Mouse (Mus musculus) fibroblast of lung, adult 2 months (primary cell): ENCODE results near the gene Ecel1.
A peak's percentile ranks its signal among the peaks of the same experiment; 100 is the strongest.

Experiments used
- DNase-seq: peaks from one replicate; pipeline ENCODE4 v3.0.0-alpha.2; 2011; ENCODE audit warnings: low read depth

Gene Ecel1

GRCm38 (mm10) chr1:87156199-87156587 is at the start of gene Ecel1:
Ecel1 (minus strand) TSS chr1:87156521.
- DNase-seq, result no peak

GRCm38 (mm10) chr1:87205502-87205901 is 49.2 kb upstream of the Ecel1 start:
- no peak for DNase-seq

GRCm38 (mm10) chr1:87205038-87205437 is 48.7 kb upstream of the Ecel1 start:
- no peak for DNase-seq

GRCm38 (mm10) chr1:87204465-87204864 is 48.1 kb upstream of the Ecel1 start, which contains the start of gene Chrng:
Chrng (plus strand) TSS chr1:87204657.
- no peak for DNase-seq

- no peak for DNase-seq
Observed at GRCm38 (mm10) chr1:87203779-87204178, 47.5 kb upstream of the Ecel1 start.

- DNase-seq, result no peak
Observed at GRCm38 (mm10) chr1:87201848-87202247, 45.5 kb upstream of the Ecel1 start.

- DNase-seq, result no peak
Observed at GRCm38 (mm10) chr1:87200811-87201210, 44.5 kb upstream of the Ecel1 start.

- no peak for DNase-seq
Observed at GRCm38 (mm10) chr1:87198119-87199065, 42.1 kb upstream of the Ecel1 start.

GRCm38 (mm10) chr1:87197296-87197695 is 41.0 kb upstream of the Ecel1 start:
- no peak for DNase-seq

- no peak for DNase-seq
Observed at GRCm38 (mm10) chr1:87190429-87190828, 34.1 kb upstream of the Ecel1 start, which contains the start of gene Chrnd. Chrnd (plus strand) TSS chr1:87190607.

- DNase-seq, result peak; percentile 40
Observed at GRCm38 (mm10) chr1:87187037-87187355, 30.7 kb upstream of the Ecel1 start.

- DNase-seq, result no peak
Observed at GRCm38 (mm10) chr1:87186261-87187036, 30.1 kb upstream of the Ecel1 start.

GRCm38 (mm10) chr1:87185526-87185925 is 29.2 kb upstream of the Ecel1 start:
- no peak for DNase-seq

GRCm38 (mm10) chr1:87184751-87185139 is 28.4 kb upstream of the Ecel1 start:
- DNase-seq, result no peak

- no peak for DNase-seq
Observed at GRCm38 (mm10) chr1:87183998-87184750, 27.9 kb upstream of the Ecel1 start.

GRCm38 (mm10) chr1:87183013-87183412 is 26.7 kb upstream of the Ecel1 start, which contains the start of gene Prss56:
Prss56 (plus strand) TSS chr1:87183313.
- no peak for DNase-seq

- peak; percentile 87 for DNase-seq
Observed at GRCm38 (mm10) chr1:87180896-87181295, 24.6 kb upstream of the Ecel1 start.

GRCm38 (mm10) chr1:87175852-87176292 is 19.6 kb upstream of the Ecel1 start:
- DNase-seq, result no peak

GRCm38 (mm10) chr1:87174006-87174955 is 18.0 kb upstream of the Ecel1 start:
- no peak for DNase-seq

- no peak for DNase-seq
Observed at GRCm38 (mm10) chr1:87172316-87172715, 16.0 kb upstream of the Ecel1 start.

GRCm38 (mm10) chr1:87171312-87171711 is 15.0 kb upstream of the Ecel1 start:
- no peak for DNase-seq
